Mouse (Mus musculus): ENCODE results near the gene Tmem167.

DNA sequence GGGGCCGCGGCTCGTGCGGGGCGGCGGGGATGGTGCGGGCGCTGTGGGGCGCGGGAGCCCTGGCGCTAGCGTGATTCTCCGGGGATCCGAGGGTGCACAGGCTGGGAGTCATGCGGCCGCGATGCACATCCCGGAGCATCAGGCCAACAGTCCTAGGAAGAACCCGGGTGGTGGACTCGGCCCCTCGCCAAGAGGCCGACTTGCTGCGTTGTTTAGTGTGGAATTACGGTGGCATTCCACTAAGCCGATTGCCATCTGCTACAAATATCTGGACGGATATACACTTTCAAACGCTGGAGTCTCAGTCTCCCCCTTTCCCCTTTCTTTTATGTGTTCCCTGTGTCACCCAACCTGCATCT, 881 bp downstream of the Tmem167 start:
- TF ChIP-seq POLR2A (IDR thresholded peaks at IDR 0.05; ENCODE audit: control insufficient read depth, extremely low read depth, insufficient read depth, low read length, poor library complexity) (no peak), CTCF (IDR thresholded peaks at IDR 0.05; ENCODE audit: borderline replicate concordance, control insufficient read depth, extremely low read depth, insufficient read depth, low read length, poor library complexity) (no peak)
